Mouse (Mus musculus) liver, postnatal 0 days (tissue): ENCODE data around the gene Cmtr2.

Experiments
- CTCF ChIP-seq: sonication (generic); IDR thresholded peaks from 2 replicates; pipeline ENCODE4 v1.5.1; 2016; ENCODE audit warnings: antibody characterized with exemption, low read depth
- EP300 ChIP-seq: IDR thresholded peaks from 2 replicates; pipeline ENCODE4 v1.6.1; 2016; ENCODE audit warnings: antibody characterized with exemption, low read depth, mild to moderate bottlenecking

- TF ChIP-seq EP300, result no peak
- no peak for TF ChIP-seq CTCF
These were observed 49.2 kb upstream of the Cmtr2 start for GRCm38 (mm10) chr8:110166270-110166669.
